Mouse (Mus musculus) adrenal gland, adult 18-20 months (tissue): ENCODE data around the gene Mfap5. TPM values are rescaled to one million over a fixed set of nuclear protein-coding genes. Genes with fewer than 3 reads are reported as not detected.
A peak's percentile ranks its signal among the peaks of the same experiment; 100 is the strongest.
"Not testable (repeated sequence)": the region's sequence is repeated elsewhere in the genome, so short reads cannot be mapped to it uniquely, and the experiment has no call there.

Source experiments
- DNase-seq, 2 experiments: peaks; one replicate each; pipeline ENCODE4 v3.0.0; 2021 to 2022; ENCODE audit warnings: low spot score in 2 of 2
- total RNA-seq, 2 experiments: library from RNA; stranded (reverse); gene quantifications; 1 replicate in 1 of 2; 2 replicates in 1 of 2; pipeline ENCODE4 v1.2.3; 2021

Gene Mfap5
- total RNA-seq, 2 experiments from 2014 or later = 8.4 to 33.6 TPM

DNA sequence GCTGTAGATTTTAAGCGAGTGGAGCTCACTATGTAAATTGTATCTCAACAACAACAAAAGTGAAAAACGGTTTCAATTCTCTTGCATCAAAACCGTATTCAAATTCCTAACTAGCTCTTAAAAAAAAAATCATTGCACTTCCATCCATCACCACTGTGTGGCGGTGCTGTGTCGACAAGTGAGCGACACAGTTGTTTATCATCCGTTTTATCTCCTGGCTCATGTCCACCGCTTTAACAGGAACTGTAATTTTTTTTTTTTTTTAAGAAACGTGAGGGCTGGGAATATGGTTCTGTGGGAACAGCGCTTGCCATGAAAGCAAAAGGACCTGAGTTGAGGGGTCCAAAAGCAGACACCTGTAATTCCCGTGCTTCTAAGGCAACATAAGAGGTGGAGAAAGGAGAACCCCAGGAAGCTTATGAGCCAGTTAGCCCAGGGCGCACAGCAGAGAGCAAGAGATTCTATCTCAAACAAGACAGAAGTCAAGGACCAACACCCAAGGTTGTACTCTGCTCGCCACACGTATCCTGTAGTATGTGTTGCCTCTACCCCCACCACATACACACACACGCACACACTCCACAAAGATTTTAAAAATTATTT lies 51.4 kb downstream of the Mfap5 start:
- DNase-seq = peak; percentile 58 to 61

DNA sequence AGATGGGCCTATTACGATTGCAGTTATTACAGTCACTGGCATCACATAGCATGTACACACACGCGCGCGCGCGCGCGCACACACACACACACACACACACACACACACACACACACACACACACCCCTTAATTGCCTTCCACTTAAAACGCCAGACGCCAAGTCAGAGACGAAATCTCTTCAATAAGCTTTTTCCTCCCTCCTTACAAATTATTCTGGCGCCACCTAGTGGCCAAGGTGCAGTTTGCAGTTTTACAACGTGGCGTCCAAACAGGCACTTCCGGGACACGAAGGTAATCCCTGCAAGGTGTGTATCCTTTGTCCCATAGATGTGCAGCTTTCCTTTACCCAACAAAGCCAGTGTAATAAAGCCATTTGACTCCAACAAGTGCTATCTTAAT lies 54.8 kb downstream of the Mfap5 start:
- peak; percentile 61 to 72 for DNase-seq

DNA sequence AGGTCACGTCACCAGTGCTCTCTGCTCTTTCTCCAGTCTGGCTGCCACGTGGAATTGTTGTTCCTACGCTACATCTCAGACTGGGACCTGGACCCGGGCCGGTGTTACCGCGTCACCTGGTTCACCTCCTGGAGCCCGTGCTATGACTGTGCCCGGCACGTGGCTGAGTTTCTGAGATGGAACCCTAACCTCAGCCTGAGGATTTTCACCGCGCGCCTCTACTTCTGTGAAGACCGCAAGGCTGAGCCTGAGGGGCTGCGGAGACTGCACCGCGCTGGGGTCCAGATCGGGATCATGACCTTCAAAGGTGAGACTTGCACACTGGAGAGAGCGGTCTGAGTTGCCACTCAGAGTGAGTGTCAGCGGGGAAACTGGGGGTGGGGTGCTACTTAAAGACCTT lies 55.4 kb downstream of the Mfap5 start:
- no peak for DNase-seq

DNA sequence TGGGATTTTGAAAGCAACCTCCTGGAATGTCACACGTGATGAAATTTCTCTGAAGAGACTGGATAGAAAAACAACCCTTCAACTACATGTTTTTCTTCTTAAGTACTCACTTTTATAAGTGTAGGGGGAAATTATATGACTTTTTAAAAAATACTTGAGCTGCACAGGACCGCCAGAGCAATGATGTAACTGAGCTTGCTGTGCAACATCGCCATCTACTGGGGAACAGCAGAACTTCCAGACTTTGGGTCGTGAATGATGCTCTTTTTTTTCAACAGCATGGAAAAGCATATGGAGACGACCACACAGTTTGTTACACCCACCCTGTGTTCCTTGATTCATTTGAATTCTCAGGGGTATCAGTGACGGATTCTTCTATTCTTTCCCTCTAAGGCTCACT lies 56.8 kb downstream of the Mfap5 start:
- DNase-seq = peak; percentile 46 to 49

DNA sequence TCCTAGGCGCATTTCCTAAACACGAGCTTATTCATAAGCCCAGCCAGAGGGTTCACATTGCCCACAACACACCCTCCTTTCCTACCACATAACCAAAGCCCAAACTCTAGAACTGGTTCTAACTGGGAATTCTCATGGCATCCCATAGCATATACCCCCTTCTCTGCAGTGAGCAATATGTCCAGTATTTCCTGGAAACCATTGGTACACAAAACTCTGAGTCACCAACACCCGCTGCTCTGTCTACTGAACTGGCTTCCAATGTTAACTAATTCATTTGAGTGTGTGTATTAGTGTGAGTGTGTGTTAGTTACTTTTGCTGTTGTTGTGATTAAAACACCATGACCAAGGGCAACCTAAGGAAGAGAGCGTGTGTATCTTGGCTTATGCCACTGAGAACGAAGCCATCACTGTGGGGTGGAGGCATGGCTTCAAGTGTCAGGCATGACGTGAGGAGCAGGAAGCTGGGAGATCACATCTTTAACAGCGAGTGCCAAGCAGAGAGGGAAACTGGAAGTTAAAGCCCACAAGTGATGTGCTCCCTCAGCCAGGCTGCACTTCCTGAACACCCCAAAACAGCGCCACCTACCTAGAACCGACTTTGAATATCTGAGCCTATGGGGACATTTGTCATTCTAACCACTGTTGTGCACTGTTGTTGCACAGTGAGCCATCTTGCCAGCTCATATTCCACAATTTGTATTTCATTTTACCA lies 59.6 kb downstream of the Mfap5 start:
- no peak for DNase-seq

DNA sequence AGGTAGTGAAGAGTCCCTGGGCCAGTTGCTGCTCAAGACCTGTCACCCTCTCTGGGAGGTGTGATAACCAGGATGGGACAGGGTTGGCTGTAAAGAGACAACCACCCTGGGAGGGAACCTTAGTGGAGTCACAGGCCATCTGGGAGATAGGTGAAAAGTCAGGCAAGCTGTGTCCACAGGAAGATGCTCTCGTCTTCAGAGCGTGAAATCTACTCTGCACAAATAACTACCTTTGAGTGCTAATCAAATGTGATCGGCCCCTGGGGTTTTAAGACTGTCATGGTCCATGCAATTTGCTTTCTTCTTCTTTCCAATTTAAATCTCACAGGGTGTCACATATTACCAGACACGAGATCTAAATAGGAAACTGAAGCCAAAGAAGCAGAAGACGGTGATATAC lies 63.5 kb downstream of the Mfap5 start:
- no peak for DNase-seq

DNA sequence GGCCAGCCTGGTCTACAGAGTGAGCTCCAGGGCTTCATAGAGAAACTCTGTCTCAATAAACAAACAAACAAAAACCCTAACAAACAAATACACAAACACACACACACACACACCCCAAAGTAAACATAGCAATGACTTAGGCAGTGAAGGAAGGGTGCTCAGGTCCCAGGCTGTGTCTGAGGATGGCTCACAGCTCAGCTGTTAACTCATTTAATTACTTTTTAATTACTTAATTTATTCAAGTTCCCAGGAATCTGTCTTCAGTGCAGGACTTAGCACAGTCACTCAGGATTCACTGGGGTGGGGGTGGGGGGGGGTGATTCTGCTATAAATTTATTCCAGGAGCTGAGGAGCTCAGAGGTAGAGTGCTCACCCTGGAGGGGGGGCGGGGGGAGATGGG lies 64.1 kb downstream of the Mfap5 start:
- DNase-seq = no peak

DNA sequence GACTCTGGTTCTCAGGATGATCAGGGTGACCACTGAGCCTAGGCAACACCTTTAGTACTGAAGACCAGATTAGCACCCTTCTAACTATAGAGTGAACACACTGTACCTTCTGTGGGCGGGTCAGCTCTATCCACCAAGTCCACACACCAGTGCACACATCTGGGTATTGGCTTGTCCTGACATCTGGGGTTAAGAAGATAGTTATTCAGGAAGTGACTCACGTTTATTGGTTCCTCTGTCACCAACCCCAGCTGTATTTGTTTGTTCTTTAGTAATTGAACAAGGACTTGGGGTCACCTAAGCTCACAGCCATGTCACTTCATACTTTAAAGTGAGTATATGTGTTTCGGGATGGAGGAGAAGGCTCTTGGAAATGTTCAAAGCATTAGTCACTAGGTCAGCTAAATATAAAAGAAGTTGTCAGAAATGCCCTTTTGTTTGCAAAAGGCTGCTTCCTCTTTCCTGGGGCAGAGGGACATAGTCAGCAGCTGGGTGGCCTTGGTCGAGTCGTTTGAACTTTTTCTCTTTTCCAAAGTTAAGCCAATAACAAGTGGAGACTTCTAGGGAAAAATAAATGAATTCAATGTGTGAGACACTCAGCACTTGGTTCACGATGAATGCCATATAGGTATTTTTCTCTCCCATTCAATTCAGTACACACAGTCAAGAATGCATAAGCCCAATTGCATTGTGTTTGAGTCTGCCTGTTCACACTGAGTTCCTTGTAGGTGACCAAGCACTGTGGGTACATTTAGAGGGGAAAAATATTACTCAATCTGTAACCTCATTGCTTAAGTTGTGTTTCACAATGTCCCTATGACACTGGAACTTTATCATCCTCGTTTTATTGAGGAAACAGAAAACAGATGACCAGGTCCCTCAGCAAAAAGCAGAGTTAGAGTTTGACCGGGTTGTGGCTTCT lies 65.3 kb downstream of the Mfap5 start:
- DNase-seq = no peak

DNA sequence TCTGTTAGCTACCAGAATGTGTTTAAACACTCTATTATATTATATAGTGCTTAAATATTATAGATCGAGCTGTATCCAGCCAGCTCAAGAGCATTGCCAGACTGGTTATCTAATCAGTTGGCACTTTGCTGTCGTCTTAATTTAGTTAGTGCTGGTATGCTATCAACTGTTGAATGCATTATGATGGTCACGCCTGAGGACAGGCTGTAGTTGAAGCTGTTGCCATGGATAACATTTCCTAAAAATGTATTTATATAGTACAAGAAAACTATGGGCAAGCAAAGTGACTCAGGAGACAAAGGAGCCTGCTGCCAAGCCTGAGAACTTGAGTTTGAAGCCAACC lies 65.9 kb downstream of the Mfap5 start:
- DNase-seq = no peak

DNA sequence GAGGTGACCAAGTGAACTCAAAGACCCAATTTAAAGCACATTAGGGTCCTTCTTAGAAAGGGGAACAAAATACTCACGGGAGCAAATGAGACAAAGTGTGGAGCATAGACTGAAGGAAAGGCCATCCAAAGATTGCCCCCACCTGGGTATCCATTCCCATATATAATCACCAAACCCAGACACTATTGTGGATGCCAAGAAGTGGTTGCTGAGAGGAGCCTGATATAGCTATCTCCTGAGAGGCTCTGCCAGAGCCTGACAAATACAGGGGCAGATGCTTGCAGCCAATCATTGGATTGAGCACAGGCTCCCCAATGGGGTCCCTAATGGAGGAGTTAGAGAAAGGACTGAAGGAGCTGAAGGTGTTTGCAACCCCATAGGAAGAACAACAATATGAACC lies 69.4 kb downstream of the Mfap5 start:
- not testable (repeated sequence) for DNase-seq

DNA sequence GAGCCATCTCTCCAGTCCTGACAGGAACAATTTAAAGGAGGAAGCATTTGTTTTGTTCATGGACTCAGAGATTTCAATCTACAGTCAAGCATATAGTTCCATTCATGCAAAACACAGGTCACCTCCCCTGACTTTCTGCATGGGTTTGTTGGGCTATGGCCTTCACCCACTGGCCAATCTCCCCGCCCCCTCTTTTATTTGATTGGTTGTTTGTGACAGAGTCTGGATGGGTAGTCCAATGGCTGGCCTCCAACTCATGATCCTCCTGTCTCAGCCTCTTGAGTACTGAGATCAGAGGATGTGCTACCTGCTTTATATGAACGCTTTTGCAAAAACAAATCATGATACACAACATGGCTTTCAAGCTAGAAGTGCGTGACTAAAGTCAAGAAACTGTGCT lies 71.4 kb downstream of the Mfap5 start:
- DNase-seq = no peak

Other genes with a start within 250 kb of the Mfap5 start
- under 1 TPM; 0.20 to 0.29 TPM for gene Klrg1, start 223.0 kb upstream of the Mfap5 start, total RNA-seq
- 100 to 1,000 TPM; 136 to 177 TPM for gene M6pr, start 197.1 kb upstream of the Mfap5 start, total RNA-seq
- 10 to 100 TPM; 20.1 to 26.7 TPM for gene Phc1, start 165.3 kb upstream of the Mfap5 start, total RNA-seq
- gene Rimklb, start 7.1 kb upstream of the Mfap5 start, total RNA-seq = under 1 TPM in 1 of 2 experiments, not detected in 1; 0.58 TPM
- not detected for gene Aicda, start 48.0 kb downstream of the Mfap5 start, total RNA-seq
- 10 to 100 TPM in 1 of 2 experiments, 1 to 10 TPM in 1; 9.6 to 17.0 TPM for gene Apobec1, start 96.6 kb downstream of the Mfap5 start, total RNA-seq
- not detected for gene Gdf3, start 104.2 kb downstream of the Mfap5 start, total RNA-seq
- not detected for gene Dppa3, start 120.6 kb downstream of the Mfap5 start, total RNA-seq
- not detected for gene Nanog, start 201.6 kb downstream of the Mfap5 start, total RNA-seq